Mouse (Mus musculus) adrenal gland, postnatal 10 days (tissue): ENCODE data around the gene Atp1b2. TPM values are rescaled to one million over a fixed set of nuclear protein-coding genes. Genes with fewer than 3 reads are reported as not detected.

ENCODE experiments used
- microRNA-seq: library from miRNA; unstranded; fragments of <30 nt; microRNA quantifications from one replicate; pipeline ENCODE4 v1.2.0, GENCODE M21; 2021
- total RNA-seq, 2 experiments: library from RNA; stranded (reverse); gene quantifications; 2 replicates each; pipeline ENCODE4 v1.2.3; 2021

The Atp1b2 gene
- total RNA-seq, 2 experiments from 2014 or later, result 38.6 to 52.9 TPM

Small RNA genes within 50 kb of the gene (microRNA-seq; reads per million reads assigned to microRNA genes)
- gene Mir467f, result not detected

Other genes starting within 250 kb of the Atp1b2 start
- 100 to 1,000 TPM in 1 of 2 experiments, 10 to 100 TPM in 1; 93.8 to 128 TPM for gene Chd3, start 236.5 kb downstream of the Atp1b2 start, total RNA-seq
- gene Naa38, start 210.5 kb downstream of the Atp1b2 start, total RNA-seq, result 100 to 1,000 TPM; 124 to 138 TPM
- 10 to 100 TPM; 32.4 to 38.9 TPM for gene Cyb5d1, start 210.3 kb downstream of the Atp1b2 start, total RNA-seq
- gene Tmem88, start 207.7 kb downstream of the Atp1b2 start, total RNA-seq, result 10 to 100 TPM; 29.1 to 33.0 TPM
- 10 to 100 TPM; 49.0 to 53.4 TPM for gene Kdm6b, start 192.3 kb downstream of the Atp1b2 start, total RNA-seq
- gene Dnah2, start 56.8 kb downstream of the Atp1b2 start, total RNA-seq, result under 1 TPM; 0.30 TPM
- 1 to 10 TPM; 2.2 to 3.8 TPM for gene Efnb3, start 45.7 kb downstream of the Atp1b2 start, total RNA-seq
- gene Wrap53, start 25.7 kb downstream of the Atp1b2 start, total RNA-seq, result 10 to 100 TPM in 1 of 2 experiments, 1 to 10 TPM in 1; 8.1 to 12.5 TPM
- 10 to 100 TPM; 59.9 to 75.9 TPM for gene Trp53, start 25.6 kb downstream of the Atp1b2 start, total RNA-seq
- gene Shbg, start 12.0 kb upstream of the Atp1b2 start, total RNA-seq, result under 1 TPM; 0.27 to 0.36 TPM
- gene Sat2, start 16.1 kb upstream of the Atp1b2 start, total RNA-seq, result 10 to 100 TPM in 1 of 2 experiments, 1 to 10 TPM in 1; 9.2 to 10.1 TPM
- 10 to 100 TPM; 61.9 to 80.2 TPM for gene Fxr2, start 27.0 kb upstream of the Atp1b2 start, total RNA-seq
- not detected for gene Sox15, start 49.4 kb upstream of the Atp1b2 start, total RNA-seq
- 100 to 1,000 TPM; 114 to 116 TPM for gene Mpdu1, start 56.7 kb upstream of the Atp1b2 start, total RNA-seq
- gene Cd68, start 60.2 kb upstream of the Atp1b2 start, total RNA-seq, result 10 to 100 TPM in 1 of 2 experiments, 1 to 10 TPM in 1; 9.8 to 12.0 TPM
- 100 to 1,000 TPM; 598 to 631 TPM for gene Eif4a1, start 66.5 kb upstream of the Atp1b2 start, total RNA-seq
- gene Senp3, start 76.1 kb upstream of the Atp1b2 start, total RNA-seq, result 10 to 100 TPM; 62.6 to 76.3 TPM
- 1 to 10 TPM; 2.0 to 5.0 TPM for gene Tnfsf13, start 79.8 kb upstream of the Atp1b2 start, total RNA-seq
- gene Tnfsf12, start 89.9 kb upstream of the Atp1b2 start, total RNA-seq, result 10 to 100 TPM; 18.1 to 19.2 TPM
- 1 to 10 TPM; 4.2 to 5.1 TPM for gene Tnfsfm13, start 90.2 kb upstream of the Atp1b2 start, total RNA-seq
- gene Polr2a, start 152.7 kb upstream of the Atp1b2 start, total RNA-seq, result 10 to 100 TPM; 53.9 to 67.5 TPM
- gene Slc35g3, start 156.0 kb upstream of the Atp1b2 start, total RNA-seq, result not detected
- gene Zbtb4, start 160.0 kb upstream of the Atp1b2 start, total RNA-seq, result 10 to 100 TPM; 35.5 to 41.2 TPM
- gene Chrnb1, start 190.0 kb upstream of the Atp1b2 start, total RNA-seq, result 1 to 10 TPM; 2.3 to 7.9 TPM
- 1 to 10 TPM; 2.4 to 3.8 TPM for gene Fgf11, start 195.9 kb upstream of the Atp1b2 start, total RNA-seq
- gene Tmem102, start 199.7 kb upstream of the Atp1b2 start, total RNA-seq, result 1 to 10 TPM; 1.0 TPM
- not detected for gene Gm39566, start 209.4 kb upstream of the Atp1b2 start, total RNA-seq
- not detected for gene Spem2, start 212.5 kb upstream of the Atp1b2 start, total RNA-seq
- not detected for gene Spem1, start 216.2 kb upstream of the Atp1b2 start, total RNA-seq
- 10 to 100 TPM; 17.3 to 23.5 TPM for gene Nlgn2, start 231.8 kb upstream of the Atp1b2 start, total RNA-seq
- gene Tmem256, start 232.6 kb upstream of the Atp1b2 start, total RNA-seq, result 100 to 1,000 TPM; 137 to 145 TPM
- 10 to 100 TPM; 49.2 to 59.2 TPM for gene Plscr3, start 240.4 kb upstream of the Atp1b2 start, total RNA-seq